Mouse (Mus musculus): ENCODE results near the gene Faim.

DNA sequence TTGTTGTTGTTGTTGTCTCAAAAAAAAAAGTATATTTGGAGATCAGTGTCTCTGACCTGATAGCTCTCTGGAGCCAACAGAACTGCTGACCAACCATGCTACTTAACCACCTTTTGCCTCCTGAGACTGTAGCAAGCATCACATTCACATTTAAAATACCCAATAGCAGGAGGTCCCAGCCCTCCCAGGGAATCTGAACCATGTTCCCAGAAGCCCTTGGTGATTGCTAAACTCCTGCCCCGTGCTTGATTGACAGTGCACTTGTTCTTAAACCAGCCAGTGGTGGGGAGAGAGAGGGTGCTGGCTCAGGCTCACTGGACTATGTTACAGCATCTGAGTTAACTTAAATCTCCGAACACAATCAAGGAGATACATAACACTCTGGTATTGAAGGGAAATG, 11.3 kb upstream of the Faim start:
- no peak for TF ChIP-seq EP300 (IDR thresholded peaks at IDR 0.05; ENCODE audit: low read depth)
- no peak for TF ChIP-seq CTCF (IDR thresholded peaks at IDR 0.05; ENCODE audit: low read depth)

All from liver, postnatal 0 days (tissue).